Mouse (Mus musculus): ENCODE results near the gene Foxg1. TPM values are rescaled to one million over a fixed set of nuclear protein-coding genes. Genes with fewer than 3 reads are reported as not detected.

Foxg1 gene
- polyA plus RNA-seq, 1 experiment = 76.0 TPM

- no peak for DNase-seq (ENCODE audit: low read depth)
- TF ChIP-seq CTCF (IDR thresholded peaks at IDR 0.05; ENCODE audit: borderline replicate concordance, extremely low read depth, insufficient read depth, insufficient read length) (no peak), POLR2A (IDR thresholded peaks at IDR 0.05; ENCODE audit: borderline replicate concordance, extremely low read depth, insufficient read depth, insufficient read length, poor library complexity, severe bottlenecking) (no peak)
Measured at GRCm38 (mm10) chr12:49378920-49379319, 3.5 kb upstream of the Foxg1 start.

- peak; percentile 90 for DNase-seq (ENCODE audit: low read depth)
- no peak for TF ChIP-seq POLR2A (IDR thresholded peaks at IDR 0.05; ENCODE audit: borderline replicate concordance, extremely low read depth, insufficient read depth, insufficient read length, poor library complexity, severe bottlenecking)
- TF ChIP-seq CTCF (IDR thresholded peaks at IDR 0.05; ENCODE audit: borderline replicate concordance, extremely low read depth, insufficient read depth, insufficient read length) = no peak
Measured at GRCm38 (mm10) chr12:49379446-49379845, 3.0 kb upstream of the Foxg1 start.

DNA sequence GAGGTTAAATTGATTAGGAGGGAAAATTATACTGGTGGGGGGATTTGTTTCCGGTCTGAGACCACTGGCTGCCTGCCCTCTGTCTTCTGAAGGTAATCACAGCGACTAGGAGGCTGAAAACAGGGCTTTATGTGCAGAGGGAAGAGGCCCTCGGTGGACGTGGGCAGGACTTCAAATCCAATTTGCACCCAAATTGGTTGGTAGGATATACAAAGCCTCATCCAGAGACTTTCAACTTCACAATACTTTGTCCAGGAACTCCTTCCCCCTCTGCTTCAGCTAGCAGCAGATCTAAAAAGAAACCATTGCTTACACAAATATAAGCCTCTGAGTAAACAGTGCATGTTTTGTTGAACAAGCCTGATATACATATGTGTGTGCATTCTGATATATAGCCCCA lies 2.0 kb upstream of the Foxg1 start:
- DNase-seq (ENCODE audit: low read depth) = peak; percentile 92
- TF ChIP-seq CTCF (IDR thresholded peaks at IDR 0.05; ENCODE audit: borderline replicate concordance, extremely low read depth, insufficient read depth, insufficient read length) = no peak
- TF ChIP-seq POLR2A (IDR thresholded peaks at IDR 0.05; ENCODE audit: borderline replicate concordance, extremely low read depth, insufficient read depth, insufficient read length, poor library complexity, severe bottlenecking) = no peak

- peak; percentile 71 for DNase-seq (ENCODE audit: low read depth)
- no peak for TF ChIP-seq CTCF (IDR thresholded peaks at IDR 0.05; ENCODE audit: borderline replicate concordance, extremely low read depth, insufficient read depth, insufficient read length)
Measured at GRCm38 (mm10) chr12:49381031-49381525, 1.4 kb upstream of the Foxg1 start.

GRCm38 (mm10) chr12:49381721-49382365 lies 617 bp upstream of the Foxg1 start:
- peak; percentile 97 for DNase-seq (ENCODE audit: low read depth)
- TF ChIP-seq POLR2A (IDR thresholded peaks at IDR 0.05; ENCODE audit: borderline replicate concordance, extremely low read depth, insufficient read depth, insufficient read length, poor library complexity, severe bottlenecking) (no peak), CTCF (IDR thresholded peaks at IDR 0.05; ENCODE audit: borderline replicate concordance, extremely low read depth, insufficient read depth, insufficient read length) (no peak)

GRCm38 (mm10) chr12:49383521-49384133 lies 1.2 kb downstream of the Foxg1 start:
- TF ChIP-seq POLR2A (IDR thresholded peaks at IDR 0.05; ENCODE audit: borderline replicate concordance, extremely low read depth, insufficient read depth, insufficient read length, poor library complexity, severe bottlenecking) (peak; percentile 48), CTCF (IDR thresholded peaks at IDR 0.05; ENCODE audit: borderline replicate concordance, extremely low read depth, insufficient read depth, insufficient read length) (no peak)
- DNase-seq (ENCODE audit: low read depth) = peak; percentile 97

GRCm38 (mm10) chr12:49384295-49384875 lies 1.9 kb downstream of the Foxg1 start:
- peak; percentile 56 for DNase-seq (ENCODE audit: low read depth)
- TF ChIP-seq CTCF (IDR thresholded peaks at IDR 0.05; ENCODE audit: borderline replicate concordance, extremely low read depth, insufficient read depth, insufficient read length) (no peak), POLR2A (IDR thresholded peaks at IDR 0.05; ENCODE audit: borderline replicate concordance, extremely low read depth, insufficient read depth, insufficient read length, poor library complexity, severe bottlenecking) (no peak)

DNA sequence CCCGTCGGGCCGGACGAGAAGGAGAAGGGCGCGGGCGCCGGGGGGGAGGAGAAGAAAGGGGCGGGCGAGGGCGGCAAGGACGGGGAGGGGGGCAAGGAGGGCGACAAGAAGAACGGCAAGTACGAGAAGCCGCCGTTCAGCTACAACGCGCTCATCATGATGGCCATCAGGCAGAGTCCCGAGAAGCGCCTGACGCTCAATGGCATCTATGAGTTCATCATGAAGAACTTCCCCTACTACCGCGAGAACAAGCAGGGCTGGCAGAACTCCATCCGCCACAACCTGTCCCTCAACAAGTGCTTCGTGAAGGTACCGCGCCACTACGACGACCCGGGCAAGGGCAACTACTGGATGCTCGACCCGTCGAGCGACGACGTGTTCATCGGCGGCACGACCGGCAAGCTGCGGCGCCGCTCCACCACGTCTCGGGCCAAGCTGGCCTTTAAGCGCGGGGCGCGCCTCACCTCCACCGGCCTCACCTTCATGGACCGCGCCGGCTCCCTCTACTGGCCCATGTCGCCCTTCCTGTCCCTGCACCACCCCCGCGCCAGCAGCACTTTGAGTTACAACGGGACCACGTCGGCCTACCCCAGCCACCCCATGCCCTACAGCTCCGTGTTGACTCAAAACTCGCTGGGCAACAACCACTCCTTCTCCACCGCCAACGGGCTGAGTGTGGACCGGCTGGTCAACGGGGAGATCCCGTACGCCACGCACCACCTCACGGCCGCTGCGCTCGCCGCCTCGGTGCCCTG lies 2.6 kb downstream of the Foxg1 start, which contains the start of gene Gm43517:
Gene Gm43517, plus strand, starts transcription at position 299 of the 755 bp plus-strand sequence.
- no peak for TF ChIP-seq POLR2A (IDR thresholded peaks at IDR 0.05; ENCODE audit: borderline replicate concordance, extremely low read depth, insufficient read depth, insufficient read length, poor library complexity, severe bottlenecking)
- no peak for TF ChIP-seq CTCF (IDR thresholded peaks at IDR 0.05; ENCODE audit: borderline replicate concordance, extremely low read depth, insufficient read depth, insufficient read length)
- DNase-seq (ENCODE audit: low read depth) = peak; percentile 87

- DNase-seq (ENCODE audit: low read depth) = peak; percentile 53
Measured at GRCm38 (mm10) chr12:49385631-49385990, 3.2 kb downstream of the Foxg1 start.

DNA sequence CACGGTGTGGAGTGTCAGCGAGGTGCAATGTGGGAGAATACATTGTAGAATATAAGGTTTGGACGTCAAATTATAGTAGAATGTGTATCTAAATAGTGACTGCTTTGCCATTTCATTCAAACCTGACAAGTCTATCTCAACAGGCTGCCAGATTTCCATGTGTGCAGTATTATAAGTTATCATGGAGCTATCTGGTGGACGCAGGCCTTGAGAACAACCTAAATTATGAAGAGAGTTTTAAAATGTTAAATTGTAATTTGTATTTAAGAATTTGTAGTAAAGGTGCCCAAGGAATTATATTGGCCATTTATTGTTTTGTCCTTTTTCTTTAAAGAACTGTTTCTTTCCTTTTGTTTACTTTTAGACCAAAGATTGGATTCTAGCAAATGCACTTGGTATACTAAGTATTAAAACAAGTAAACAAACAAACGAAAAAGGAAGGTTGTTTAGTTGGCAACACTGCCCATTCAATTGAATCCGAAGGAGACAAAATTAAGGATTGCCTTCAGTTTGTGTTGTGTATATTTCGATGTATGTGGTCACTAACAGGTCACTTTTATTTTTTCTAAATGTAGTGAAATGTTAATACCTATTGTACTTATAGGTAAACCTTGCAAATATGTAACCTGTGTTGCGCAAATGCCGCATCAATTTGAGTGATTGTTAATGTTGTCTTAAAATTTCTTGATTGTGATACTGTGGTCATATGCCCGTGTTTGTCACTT lies 3.8 kb downstream of the Foxg1 start:
- peak; percentile 65 for DNase-seq (ENCODE audit: low read depth)
- TF ChIP-seq CTCF (IDR thresholded peaks at IDR 0.05; ENCODE audit: borderline replicate concordance, extremely low read depth, insufficient read depth, insufficient read length) (no peak), POLR2A (IDR thresholded peaks at IDR 0.05; ENCODE audit: borderline replicate concordance, extremely low read depth, insufficient read depth, insufficient read length, poor library complexity, severe bottlenecking) (no peak)

More at GRCm38 (mm10) chr12:49385631-49385990, 3.2 kb downstream of the Foxg1 start:
- TF ChIP-seq POLR2A (IDR thresholded peaks at IDR 0.05; ENCODE audit: borderline replicate concordance, extremely low read depth, insufficient read depth, insufficient read length, poor library complexity, severe bottlenecking) = no peak
- TF ChIP-seq CTCF (IDR thresholded peaks at IDR 0.05; ENCODE audit: borderline replicate concordance, extremely low read depth, insufficient read depth, insufficient read length) = no peak
